Mouse (Mus musculus) left cerebral cortex, adult 18-20 months (tissue): ENCODE results near the gene Zfp423. TPM values are rescaled to one million over a fixed set of nuclear protein-coding genes. Genes with fewer than 3 reads are reported as not detected.
"Not testable (repeated sequence)": the region's sequence is repeated elsewhere in the genome, so short reads cannot be mapped to it uniquely, and the experiment has no call there.

ENCODE experiments used
- DNase-seq, 2 experiments: peaks; one replicate each; pipeline ENCODE4 v3.0.0; 2021 to 2022; ENCODE audit warnings: low spot score in 2 of 2, mixed read lengths in 1 of 2
- total RNA-seq, 2 experiments: library from RNA; stranded (reverse); gene quantifications; 2 replicates each; pipeline ENCODE4 v1.2.3; 2021

The Zfp423 gene
- total RNA-seq, 2 experiments from 2014 or later, result 22.2 to 28.8 TPM

- not testable (repeated sequence) for DNase-seq
Observed at GRCm38 (mm10) chr8:87842096-87842495, 117.3 kb downstream of the Zfp423 start.

GRCm38 (mm10) chr8:87837266-87837665 is 122.1 kb downstream of the Zfp423 start:
- DNase-seq, result no peak

- DNase-seq, result peak; percentile 53 to 74
Observed at GRCm38 (mm10) chr8:87836866-87837265, 122.5 kb downstream of the Zfp423 start.

GRCm38 (mm10) chr8:87835924-87836323 is 123.5 kb downstream of the Zfp423 start:
- no peak for DNase-seq

- no peak for DNase-seq
Observed at GRCm38 (mm10) chr8:87835411-87835821, 124.0 kb downstream of the Zfp423 start.

GRCm38 (mm10) chr8:87834656-87835055 is 124.7 kb downstream of the Zfp423 start:
- DNase-seq, result no peak

- no peak for DNase-seq
Observed at GRCm38 (mm10) chr8:87833841-87834620, 125.4 kb downstream of the Zfp423 start.

- DNase-seq, result no peak
Observed at GRCm38 (mm10) chr8:87833339-87833738, 126.1 kb downstream of the Zfp423 start.

- DNase-seq, result no peak
Observed at GRCm38 (mm10) chr8:87832381-87833325, 126.7 kb downstream of the Zfp423 start.

- no peak for DNase-seq
Observed at GRCm38 (mm10) chr8:87831567-87831966, 127.8 kb downstream of the Zfp423 start.

GRCm38 (mm10) chr8:87831116-87831515 is 128.3 kb downstream of the Zfp423 start:
- no peak for DNase-seq

- DNase-seq, result peak; percentile 20 to 27
Observed at GRCm38 (mm10) chr8:87830200-87830599, 129.2 kb downstream of the Zfp423 start.

GRCm38 (mm10) chr8:87826013-87826660 is 133.3 kb downstream of the Zfp423 start:
- no peak for DNase-seq

- DNase-seq, result no peak
Observed at GRCm38 (mm10) chr8:87823172-87823571, 136.2 kb downstream of the Zfp423 start.

- no peak for DNase-seq
Observed at GRCm38 (mm10) chr8:87822690-87823089, 136.7 kb downstream of the Zfp423 start.

- DNase-seq, result no peak
Observed at GRCm38 (mm10) chr8:87822175-87822574, 137.2 kb downstream of the Zfp423 start.

GRCm38 (mm10) chr8:87821655-87822054 is 137.7 kb downstream of the Zfp423 start:
- no peak for DNase-seq

- DNase-seq, result no peak
Observed at GRCm38 (mm10) chr8:87819263-87819662, 140.1 kb downstream of the Zfp423 start.

GRCm38 (mm10) chr8:87818506-87818905 is 140.9 kb downstream of the Zfp423 start:
- no peak for DNase-seq

- no peak for DNase-seq
Observed at GRCm38 (mm10) chr8:87816141-87816540, 143.3 kb downstream of the Zfp423 start.

- DNase-seq, result no peak
Observed at GRCm38 (mm10) chr8:87812661-87813060, 146.7 kb downstream of the Zfp423 start.
